Mouse (Mus musculus) adrenal gland, postnatal 4 days (tissue): Measurements from ENCODE around the gene Chd2. TPM values are rescaled to one million over a fixed set of nuclear protein-coding genes. Genes with fewer than 3 reads are reported as not detected.

Source experiments
- DNase-seq, 2 experiments: peaks; one replicate each; pipeline ENCODE4 v3.0.0; 2021 to 2022; ENCODE audit warnings: low spot score in 2 of 2, mixed read lengths in 2 of 2
- total RNA-seq, 2 experiments: library from RNA; stranded (reverse); gene quantifications; 2 replicates each; pipeline ENCODE4 v1.2.3; 2021

Chd2 gene
- total RNA-seq, 2 experiments from 2014 or later, result 63.5 to 69.1 TPM

DNA sequence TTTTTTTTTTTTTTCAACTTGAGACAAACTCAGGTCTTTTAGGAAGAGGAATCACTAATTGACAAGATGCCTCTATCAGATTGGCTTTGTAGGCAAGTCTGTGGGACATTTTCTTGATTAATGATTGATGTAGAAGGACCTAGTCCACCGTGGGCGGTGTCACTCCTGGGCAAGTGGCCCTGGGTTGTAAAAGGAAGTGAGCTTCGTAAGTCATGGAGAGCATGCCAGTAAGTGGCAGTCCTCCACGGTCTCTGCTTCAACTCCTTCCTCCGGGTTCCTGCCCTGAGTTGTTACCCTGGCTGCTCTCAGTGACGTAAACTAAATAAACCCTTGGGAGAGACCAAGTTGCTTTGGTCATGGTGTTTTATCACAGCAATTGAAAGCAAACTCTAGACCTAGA lies 22.5 kb upstream of the Chd2 start:
- DNase-seq, result no peak

DNA sequence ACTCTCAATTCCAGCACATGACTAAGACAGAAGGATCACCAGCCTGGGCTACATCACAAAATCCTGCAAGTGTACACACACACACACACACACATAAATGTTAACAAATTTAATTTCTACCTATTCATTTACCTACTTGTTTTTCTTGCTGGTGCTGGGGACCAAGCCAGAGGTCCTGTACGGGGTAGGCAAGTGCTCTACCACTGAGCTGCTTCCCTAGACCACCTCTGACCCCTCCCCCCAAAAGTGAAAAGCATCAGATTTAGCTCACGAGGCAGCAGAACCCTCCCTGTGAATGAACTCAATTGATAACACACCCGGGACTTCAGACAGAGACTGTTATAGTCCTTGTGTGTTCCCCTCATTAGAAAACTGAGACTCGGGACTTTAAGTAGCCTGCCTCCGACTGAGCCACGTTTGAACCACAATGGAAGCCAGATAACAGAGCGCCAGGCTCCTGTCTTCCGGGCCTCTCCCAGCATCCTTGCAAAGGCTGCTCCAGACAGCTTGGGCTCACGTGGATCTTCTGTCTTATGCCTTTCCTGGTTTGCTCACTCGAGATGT lies 19.9 kb upstream of the Chd2 start:
- no peak for DNase-seq

DNA sequence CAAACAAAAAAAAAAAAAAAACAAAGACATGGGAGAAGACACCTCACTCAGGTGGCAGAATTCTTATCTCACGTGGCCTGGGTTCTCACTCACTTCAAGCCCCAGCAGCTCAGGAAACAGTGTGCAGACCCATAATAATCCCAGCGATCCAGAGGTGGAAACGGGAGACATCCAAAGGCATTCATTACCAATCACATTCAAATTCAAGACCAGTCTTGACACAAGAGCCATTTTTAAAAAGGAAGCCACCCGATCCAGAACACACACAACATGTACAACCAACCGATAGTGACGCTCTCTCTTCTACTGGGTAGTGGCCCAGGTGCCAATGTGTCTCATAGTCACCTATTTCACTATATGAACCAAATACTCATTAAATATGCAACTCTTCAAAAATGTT lies 19.2 kb upstream of the Chd2 start:
- DNase-seq, result no peak

DNA sequence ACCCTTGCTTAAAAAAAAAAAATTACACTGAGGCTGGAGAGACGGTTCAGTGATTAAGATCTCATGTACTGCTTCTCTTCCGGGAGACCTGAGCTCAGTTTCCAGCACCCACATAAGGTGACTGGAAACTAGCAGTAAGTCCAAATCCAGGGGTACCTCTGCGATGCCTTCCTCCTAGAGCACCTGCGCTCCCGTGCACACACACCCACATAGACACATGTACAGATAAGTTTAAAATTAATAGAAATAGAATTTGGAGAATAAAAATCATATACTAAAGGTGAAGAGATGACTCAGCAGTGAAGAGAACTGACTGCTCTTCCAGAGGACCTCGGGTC lies 18.2 kb upstream of the Chd2 start:
- DNase-seq, result no peak

DNA sequence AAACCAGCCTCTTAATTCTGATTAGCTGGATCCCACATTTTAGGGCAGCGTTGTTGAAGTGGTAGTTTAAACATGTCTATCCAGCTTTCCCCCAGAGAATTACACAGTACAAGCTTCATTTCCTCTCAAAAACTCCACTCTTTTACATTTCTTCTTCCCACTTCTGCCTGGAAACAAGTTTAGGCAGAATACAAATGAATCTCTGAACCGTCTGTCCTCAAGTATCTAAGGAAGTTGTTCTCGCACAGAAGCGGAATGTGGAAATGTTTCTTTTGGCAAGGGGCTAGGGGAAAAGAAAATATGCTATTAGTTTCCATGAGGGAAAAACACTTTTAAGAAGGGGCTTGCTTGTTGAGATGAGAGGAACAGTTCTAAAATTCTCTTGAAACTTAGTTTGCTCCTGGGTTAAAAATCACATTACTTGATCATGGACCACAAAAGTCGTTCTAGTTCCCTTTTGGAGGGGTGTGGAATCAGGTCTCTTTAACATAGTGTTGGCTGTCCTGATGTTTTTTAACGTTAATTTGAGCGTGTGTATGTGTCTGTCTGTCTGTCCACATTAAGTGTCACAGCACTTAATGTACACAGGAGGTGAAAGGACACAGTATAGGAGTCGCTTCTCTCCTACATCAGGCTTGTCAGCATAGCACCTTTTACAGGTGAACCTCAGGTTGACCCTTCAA lies 17.7 kb upstream of the Chd2 start:
- DNase-seq, result no peak

DNA sequence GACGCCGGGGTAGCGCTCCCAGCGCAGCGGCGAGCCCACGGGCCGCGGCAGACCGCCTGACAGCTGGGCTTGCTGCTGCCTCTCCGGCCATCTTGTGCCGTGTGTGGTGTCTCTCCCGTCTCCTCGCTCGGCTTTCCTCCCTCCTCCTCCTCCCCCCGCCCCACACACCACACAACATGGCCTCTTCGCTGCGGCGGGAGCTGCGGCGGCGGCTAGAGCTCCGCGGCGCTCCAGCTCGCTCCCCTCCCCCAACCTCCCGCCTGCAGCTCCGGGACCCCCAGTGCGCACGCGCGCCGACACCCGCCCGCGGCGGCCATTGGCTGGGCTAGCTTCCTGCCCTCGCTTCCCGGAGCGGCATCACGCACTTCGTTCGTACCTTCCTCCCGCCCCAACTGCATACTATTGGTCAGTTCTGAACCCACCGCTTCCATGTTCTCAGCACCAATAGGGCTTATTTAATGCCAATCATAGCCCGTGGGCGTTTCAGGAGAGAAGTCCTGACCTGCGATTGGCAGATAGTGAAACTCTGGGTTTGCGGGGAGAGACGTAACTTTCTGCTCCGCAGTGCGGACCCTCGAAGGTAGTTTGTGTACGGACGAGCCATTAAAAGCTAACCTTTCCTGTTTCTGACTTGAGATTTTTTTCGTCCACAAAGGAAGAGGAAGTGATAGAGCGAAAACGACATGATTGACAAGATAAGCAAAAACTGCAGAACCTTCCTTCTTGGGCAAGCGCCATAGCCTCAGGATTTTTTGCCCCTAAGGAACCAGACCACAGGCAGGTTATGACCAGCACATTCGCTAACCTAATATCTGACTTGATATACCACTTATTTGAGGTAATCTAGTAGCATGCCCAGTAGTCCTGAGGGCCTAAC lies 16.9 kb upstream of the Chd2 start:
- peak; percentile 99 for DNase-seq

DNA sequence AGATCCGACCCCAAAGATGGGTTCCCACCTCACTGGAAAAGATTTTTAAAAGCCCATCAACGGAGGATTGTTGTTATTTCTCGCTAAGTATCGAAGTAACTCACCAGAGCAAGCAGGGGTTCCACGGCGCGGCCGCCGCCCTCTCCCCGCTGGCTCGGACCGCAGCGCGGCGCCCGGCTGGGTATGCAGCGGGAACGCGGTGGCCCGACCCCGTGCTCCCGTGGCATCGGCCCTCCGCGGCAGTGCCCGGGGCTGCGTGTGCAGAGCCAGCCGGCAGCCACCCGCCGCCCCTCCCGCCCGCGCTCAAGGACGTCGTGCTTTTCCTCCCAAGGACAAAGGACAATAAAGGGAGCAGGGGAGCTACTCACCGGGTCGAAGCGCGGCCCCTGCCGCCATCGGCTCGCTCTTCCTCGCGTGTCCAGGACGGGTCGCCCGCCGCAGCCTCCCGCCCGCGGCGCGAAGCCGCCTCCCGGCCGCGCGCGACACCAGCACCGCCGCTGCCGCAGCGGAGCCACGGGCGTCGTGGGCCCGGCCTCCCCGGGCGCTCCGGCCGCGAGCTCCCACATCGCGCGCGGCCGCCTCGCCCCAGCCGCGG lies 16.1 kb upstream of the Chd2 start:
- peak; percentile 48 to 61 for DNase-seq

DNA sequence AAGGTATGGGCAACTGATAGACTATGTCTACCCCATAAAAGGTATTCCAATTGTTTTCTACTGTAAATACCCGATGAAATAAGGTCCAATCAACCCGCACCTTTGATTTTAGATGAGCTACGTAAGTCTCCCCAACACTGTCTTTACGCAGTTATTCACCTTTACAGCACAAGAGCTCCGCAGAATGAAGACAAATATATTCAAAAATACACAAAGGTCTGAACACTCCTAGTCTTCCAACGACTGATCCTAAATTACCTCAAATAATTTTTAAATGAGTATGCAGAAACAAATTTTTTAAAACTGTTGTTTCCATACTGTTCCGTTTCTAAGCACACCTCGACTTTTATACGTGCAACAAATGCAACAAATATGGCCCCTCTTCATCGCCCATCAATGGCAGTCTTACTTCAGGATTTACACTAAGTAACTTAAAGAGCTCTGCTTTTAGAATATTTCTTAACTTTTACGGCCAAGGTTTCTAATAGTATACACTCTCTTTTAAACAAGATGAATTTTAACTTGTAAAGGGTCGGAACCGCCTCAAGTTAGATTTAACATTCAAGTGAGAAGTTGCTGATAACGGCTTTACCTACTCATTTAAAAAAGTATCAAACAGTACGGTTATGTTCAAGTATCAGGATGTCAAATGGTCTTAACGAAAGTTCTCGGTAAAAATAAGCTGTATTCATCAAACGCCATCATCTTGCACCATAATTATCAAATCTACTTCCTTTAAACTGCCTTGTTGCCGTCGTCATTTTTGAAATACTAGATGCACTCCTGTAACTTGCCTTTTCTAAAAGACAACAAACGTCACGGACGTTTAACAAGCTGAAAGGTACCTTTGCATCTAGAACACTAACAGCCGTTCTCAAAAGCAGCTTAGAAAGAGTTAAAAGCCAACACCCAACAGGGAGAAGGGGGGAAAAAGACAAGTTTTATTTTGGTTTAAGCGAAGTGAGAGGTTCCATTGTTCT lies 15.3 kb upstream of the Chd2 start:
- DNase-seq, result no peak

DNA sequence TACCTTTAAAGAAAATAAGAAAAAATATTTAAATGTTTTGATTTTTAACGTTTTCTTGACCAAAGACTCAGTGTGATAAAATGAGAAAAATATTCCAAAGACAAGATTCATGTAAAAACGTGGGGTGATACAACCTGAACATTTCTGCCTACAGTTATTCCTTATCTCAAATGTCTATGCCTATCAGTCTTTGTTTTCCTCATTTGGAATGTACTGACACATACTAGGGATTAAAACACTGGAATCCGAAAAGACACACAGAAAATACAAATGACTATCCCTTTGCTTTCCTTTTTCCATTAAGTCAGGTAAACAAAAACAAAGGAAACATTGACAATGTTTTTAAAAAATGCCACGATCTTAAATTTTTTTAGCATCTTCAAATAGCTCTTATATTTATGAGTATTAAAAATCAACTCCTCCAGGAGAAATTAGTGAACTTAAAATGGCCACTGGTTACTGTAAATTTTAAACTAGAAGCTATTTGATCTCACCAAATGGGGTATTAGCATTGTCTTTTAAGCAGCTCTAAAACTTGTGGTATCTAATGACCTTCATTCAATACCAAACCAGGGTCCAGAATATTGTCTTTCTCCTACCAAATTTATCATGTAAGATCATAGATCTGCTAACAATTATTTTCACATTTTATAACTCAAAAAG lies 14.4 kb upstream of the Chd2 start:
- no peak for DNase-seq

- DNase-seq, result no peak
Measured at GRCm38 (mm10) chr7:73554849-73555248, 13.2 kb upstream of the Chd2 start.

- no peak for DNase-seq
Measured at GRCm38 (mm10) chr7:73553160-73553559, 11.5 kb upstream of the Chd2 start.

- no peak for DNase-seq
Measured at GRCm38 (mm10) chr7:73552054-73552750, 10.6 kb upstream of the Chd2 start.

DNA sequence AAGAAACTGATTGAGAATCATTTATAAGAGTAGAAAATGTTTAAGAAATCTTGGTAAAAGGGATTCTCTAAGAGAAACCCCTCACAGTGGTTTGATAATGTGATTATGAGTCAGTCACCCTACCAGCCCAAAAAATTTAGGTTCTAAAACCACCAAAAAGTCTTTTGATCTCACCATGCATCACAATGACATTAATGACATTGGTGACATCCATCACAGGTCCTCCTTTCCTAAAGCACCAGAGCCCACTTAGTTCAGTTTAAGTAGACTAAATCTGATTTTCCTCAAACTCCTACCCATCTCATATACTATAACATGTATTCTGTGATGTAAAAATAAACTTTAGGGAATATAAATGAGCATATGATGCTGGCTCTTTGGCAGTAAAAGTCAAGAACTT lies 9.7 kb upstream of the Chd2 start:
- DNase-seq, result no peak

DNA sequence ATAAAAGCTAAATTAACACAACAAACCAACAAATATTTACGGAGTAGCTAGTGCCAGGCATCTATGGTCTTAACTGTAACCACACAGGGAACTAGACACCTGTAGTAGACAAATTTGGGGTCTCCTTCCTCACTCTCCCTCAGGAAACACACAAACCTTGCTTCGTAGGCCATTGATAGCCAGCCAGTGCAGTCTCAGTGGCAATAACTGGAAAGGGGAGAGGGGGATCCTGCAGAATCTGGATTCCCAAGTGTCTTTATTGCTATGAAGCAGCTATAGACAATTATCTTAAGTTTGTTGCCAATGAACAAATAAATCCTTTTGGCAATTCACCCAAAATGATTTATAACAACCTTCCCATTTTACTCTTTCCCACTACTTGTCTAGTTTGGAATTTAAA lies 6.4 kb upstream of the Chd2 start:
- no peak for DNase-seq

GRCm38 (mm10) chr7:73546561-73547510 lies 5.2 kb upstream of the Chd2 start:
- no peak for DNase-seq

- DNase-seq, result no peak
Measured at GRCm38 (mm10) chr7:73545004-73545403, 3.4 kb upstream of the Chd2 start.

DNA sequence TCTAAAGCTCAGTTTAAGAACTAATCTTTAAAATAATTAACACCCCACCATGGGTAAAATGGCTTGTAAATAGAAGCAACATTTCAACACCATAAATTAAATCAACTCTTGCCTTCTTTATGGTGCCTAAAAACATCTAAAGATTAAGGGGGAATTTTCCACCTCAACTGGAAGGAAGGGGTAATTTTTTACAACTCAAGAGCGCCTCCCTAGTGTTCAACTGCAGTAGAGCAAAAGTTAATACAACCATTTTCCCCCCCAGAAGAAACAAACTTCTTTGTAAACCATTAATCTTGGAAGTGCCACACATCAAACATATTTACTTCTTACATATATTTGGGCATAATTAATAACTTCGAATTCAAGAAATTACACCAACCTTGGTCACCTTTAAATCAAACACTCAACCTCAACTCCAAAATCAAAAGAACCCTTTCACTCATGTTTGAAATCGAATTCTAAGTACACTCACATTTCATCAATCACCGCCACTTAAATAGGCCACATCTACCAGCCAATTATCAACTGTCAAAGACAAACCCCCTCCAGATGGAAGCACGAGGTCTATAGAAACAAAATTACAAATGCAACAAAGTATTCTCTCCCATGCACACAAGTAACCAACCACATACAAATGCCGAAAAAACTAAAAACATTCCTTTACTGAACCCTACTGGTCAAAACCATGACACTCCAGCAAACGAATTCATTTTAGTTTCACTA lies 662 bp upstream of the Chd2 start:
- no peak for DNase-seq

DNA sequence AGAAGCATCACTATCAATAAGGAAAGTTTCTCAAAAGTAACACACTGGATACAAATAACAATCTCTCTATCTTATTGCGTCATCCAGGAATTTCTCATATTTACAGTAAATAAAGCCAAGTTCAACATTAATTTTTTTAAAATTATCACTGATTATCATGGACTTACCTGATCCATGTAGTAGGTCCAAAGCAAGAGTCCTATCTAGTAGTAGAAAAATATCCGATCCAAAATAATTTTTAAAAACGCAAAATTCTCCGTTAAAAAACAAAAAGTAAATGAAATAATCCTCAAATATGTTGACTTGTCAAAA lies 595 bp downstream of the Chd2 start:
- DNase-seq, result no peak
